Mouse (Mus musculus) left cerebral cortex, postnatal 4 days (tissue): ENCODE measurements around the gene Olfr106-ps. TPM values are rescaled to one million over a fixed set of nuclear protein-coding genes. Genes with fewer than 3 reads are reported as not detected.

Source experiments
- DNase-seq: peaks from one replicate; pipeline ENCODE4 v3.0.0-alpha.2; 2022
- intact Hi-C: fragments of 180-260 bp; cut with DNase I; formaldehyde crosslinking; loops from one replicate; pipeline ENCODE4 v1.15.1; 2025
- total RNA-seq, 2 experiments: library from RNA; stranded (reverse); gene quantifications; 2 replicates each; pipeline ENCODE4 v1.2.3; 2021

Gene Olfr106-ps
- total RNA-seq: not detected

- DNase-seq: no peak
These were observed at the start of gene Olfr106-ps for GRCm38 (mm10) chr17:37390093-37390492. Gene Olfr106-ps, plus strand, starts transcription at chr17:37390393.

GRCm38 (mm10) chr17:37359282-37359681, 30.9 kb upstream of the Olfr106-ps start, which contains the start of gene Olfr104-ps:
Gene Olfr104-ps, plus strand, starts transcription at chr17:37359582.
- DNase-seq: no peak
- intact Hi-C loops: no loop called here

More at GRCm38 (mm10) chr17:37390093-37390492, at the start of gene Olfr106-ps:
- intact Hi-C loops: no loop called here

DNA sequence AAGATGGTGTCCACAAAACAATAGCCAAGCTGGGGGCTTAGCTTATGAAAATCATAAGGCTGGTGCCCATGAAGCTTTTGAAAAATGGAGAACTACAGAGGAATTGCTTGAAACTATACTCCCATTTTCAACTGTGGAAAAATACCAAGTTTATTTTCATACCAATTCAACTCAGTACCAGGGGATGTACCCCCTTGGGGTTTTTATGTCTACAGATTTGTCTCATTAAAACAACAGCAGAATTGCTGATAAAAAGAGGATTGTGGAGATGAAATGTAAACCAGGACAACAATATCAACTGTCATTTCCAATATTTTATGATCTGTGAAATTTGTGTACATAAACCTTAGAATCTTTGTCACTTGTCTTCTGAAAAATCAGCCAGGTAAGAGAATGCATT, 11.5 kb upstream of the Olfr106-ps start, which contains the start of gene Olfr105-ps:
Gene Olfr105-ps, plus strand, starts transcription at position 301 of the 400 bp plus-strand sequence.
- no peak for DNase-seq
- intact Hi-C loops: no loop called here

- intact Hi-C loops: no loop called here
These were observed 8.7 kb downstream of the Olfr106-ps start, which contains the start of gene Olfr107 for GRCm38 (mm10) chr17:37398926-37399325. Gene Olfr107, plus strand, starts transcription at chr17:37399226.

GRCm38 (mm10) chr17:37413380-37413779, 23.2 kb downstream of the Olfr106-ps start:
- DNase-seq: no peak
- intact Hi-C loops: no loop called here

More at GRCm38 (mm10) chr17:37398926-37399325, 8.7 kb downstream of the Olfr106-ps start, which contains the start of gene Olfr107:
- DNase-seq: no peak

- DNase-seq: no peak
- intact Hi-C loops: no loop called here
These were observed 55.0 kb downstream of the Olfr106-ps start, which contains the start of gene Olfr108 for GRCm38 (mm10) chr17:37445180-37445579. Gene Olfr108, plus strand, starts transcription at chr17:37445480.

Other genes with a start within 250 kb of the Olfr106-ps start
- gene Olfr93, start 228.9 kb upstream of the Olfr106-ps start, total RNA-seq: not detected
- gene Ubd, start 196.5 kb upstream of the Olfr106-ps start, total RNA-seq: not detected
- not detected for gene Olfr94, start 189.4 kb upstream of the Olfr106-ps start, total RNA-seq
- gene Olfr95, start 177.3 kb upstream of the Olfr106-ps start, total RNA-seq: not detected
- gene Olfr96, start 170.2 kb upstream of the Olfr106-ps start, total RNA-seq: not detected
- gene Olfr97, start 153.1 kb upstream of the Olfr106-ps start, total RNA-seq: not detected
- not detected for gene Olfr98, start 126.6 kb upstream of the Olfr106-ps start, total RNA-seq
- 1 to 10 TPM; 1.6 to 1.7 TPM for gene H2-M3, start 120.2 kb upstream of the Olfr106-ps start, total RNA-seq
- not detected for gene Olfr99, start 106.9 kb upstream of the Olfr106-ps start, total RNA-seq
- gene Olfr101, start 86.1 kb upstream of the Olfr106-ps start, total RNA-seq: not detected
- not detected for gene Olfr102, start 73.3 kb upstream of the Olfr106-ps start, total RNA-seq
- gene Olfr103, start 50.7 kb upstream of the Olfr106-ps start, total RNA-seq: not detected
- not detected for gene Olfr104-ps, start 30.8 kb upstream of the Olfr106-ps start, total RNA-seq
- gene Olfr105-ps, start 11.4 kb upstream of the Olfr106-ps start, total RNA-seq: not detected
- gene Olfr107, start 8.8 kb downstream of the Olfr106-ps start, total RNA-seq: not detected
- gene Olfr108, start 55.1 kb downstream of the Olfr106-ps start, total RNA-seq: not detected
- gene Olfr109, start 68.5 kb downstream of the Olfr106-ps start, total RNA-seq: not detected
- not detected for gene H2-M2, start 93.2 kb downstream of the Olfr106-ps start, total RNA-seq
- not detected for gene Olfr110, start 102.1 kb downstream of the Olfr106-ps start, total RNA-seq
- gene Olfr111, start 117.6 kb downstream of the Olfr106-ps start, total RNA-seq: under 1 TPM in 1 of 2 experiments, not detected in 1; 0.18 TPM
- not detected for gene Olfr112, start 179.1 kb downstream of the Olfr106-ps start, total RNA-seq
- gene Olfr113, start 187.3 kb downstream of the Olfr106-ps start, total RNA-seq: not detected
- not detected for gene Olfr114, start 202.3 kb downstream of the Olfr106-ps start, total RNA-seq
- not detected for gene Olfr115, start 236.7 kb downstream of the Olfr106-ps start, total RNA-seq
- gene Olfr116, start 236.8 kb downstream of the Olfr106-ps start, total RNA-seq: not detected